Mouse (Mus musculus) cerebellum, adult 2 months (tissue): ENCODE measurements at regions not wholly inside any gene's neighbourhood (a gene's known extent, or its start where the extent isn't known, plus 50 kb on each side); places are given as distances from the start of the nearest gene placed in this dataset.

ENCODE experiments used
- DNase-seq, 2 experiments: peaks; one replicate each; pipeline ENCODE4 v3.0.0; 2021
- H3K27ac ChIP-seq: fragments of 200-500 bp; 2 replicates; pipeline ENCODE4 v1.5.1; 2012; ENCODE audit warnings: low read length, control low read depth, inconsistent platforms; ENCODE audit not compliant: insufficient read depth
- H3K27me3 ChIP-seq: fragments of 200-500 bp; 2 replicates; pipeline ENCODE4 v1.6.1; 2012; ENCODE audit warnings: inconsistent platforms, mild to moderate bottlenecking, low read length, moderate library complexity; ENCODE audit not compliant: control insufficient read depth, insufficient read depth
- H3K4me1 ChIP-seq: fragments of 200-500 bp; 2 replicates; pipeline ENCODE4 v1.6.1; 2011; ENCODE audit warnings: low read length; ENCODE audit not compliant: control insufficient read depth, insufficient read depth
- H3K4me3 ChIP-seq: fragments of 200-500 bp; replicated peaks from 2 replicates; pipeline ENCODE3; 2011; ENCODE audit warnings: mild to moderate bottlenecking, low read depth, low read length, control low read depth; ENCODE audit not compliant: insufficient read depth
- CTCF ChIP-seq: fragments of 200-500 bp; IDR thresholded peaks from 2 replicates; pipeline ENCODE4 v1.5.1; 2011; ENCODE audit warnings: low read depth, mild to moderate bottlenecking, control low read depth, low read length, moderate library complexity, borderline replicate concordance; ENCODE audit not compliant: insufficient read depth
- POLR2A ChIP-seq: fragments of 200-500 bp; IDR thresholded peaks from 2 replicates; pipeline ENCODE4 v1.6.1; 2011; ENCODE audit warnings: low read length, control low read depth, borderline replicate concordance; ENCODE audit not compliant: insufficient read depth
- WGBS: fragments of 180-500 bp; shearing (Covaris S2); methylation state at CpG from one replicate; pipeline ENCODE4 v1.1.7; 2018; 5-methylcytosine and 5-hydroxymethylcytosine counted together

DNA sequence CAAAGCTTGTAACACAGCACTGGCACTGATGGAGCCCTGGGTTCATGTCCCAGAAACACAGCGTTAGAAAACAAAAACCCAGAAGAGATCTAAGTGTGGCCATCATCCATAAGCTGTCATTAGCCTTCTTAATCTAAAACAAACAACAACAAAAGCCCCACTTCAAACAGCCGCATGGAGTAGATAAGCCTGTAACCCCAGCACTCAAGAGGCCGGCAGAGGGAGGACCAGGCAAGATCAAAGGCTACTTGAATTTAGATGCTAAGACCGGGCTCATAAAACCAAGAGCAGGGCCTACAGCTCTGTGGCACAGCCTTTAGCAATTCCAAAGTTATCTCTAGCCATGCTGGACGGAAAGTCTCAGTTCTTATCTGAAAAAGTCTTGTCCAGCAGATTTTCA is 215.4 kb upstream of the Mkln1 start:
- Histone ChIP-seq H3K4me1 (peaks cover 24% of the 10 kb centered on the region), H3K27me3 (no peaks in the 10 kb centered on the region; the same call in none of the 2 replicates), H3K4me3 (no peak overlapping the region), H3K27ac (no peak overlapping the region)
- no peak for DNase-seq
- TF ChIP-seq CTCF (no peak), POLR2A (no peak)
- 88% methylated on average over 5 of the region's 5 CpGs for WGBS

DNA sequence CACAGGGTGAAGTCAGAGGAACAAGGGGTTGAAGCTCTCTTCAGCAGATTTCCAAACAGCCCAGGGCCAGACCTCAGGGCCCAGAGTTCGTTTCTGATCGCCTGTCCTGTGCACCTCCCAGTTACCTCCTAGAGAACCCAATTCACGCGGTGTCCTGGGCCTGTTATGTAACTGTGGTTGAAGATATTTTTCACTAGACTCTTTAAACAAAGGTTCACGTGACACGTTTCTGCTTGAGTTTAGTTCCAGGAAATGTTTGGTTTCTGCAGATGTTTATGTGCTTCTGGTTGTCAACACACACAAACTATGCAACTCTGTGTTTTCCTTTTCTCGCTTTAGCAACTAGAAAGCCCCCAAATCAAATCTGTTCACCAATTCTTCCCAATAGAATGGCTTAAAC is 214.0 kb upstream of the Mkln1 start:
- Histone ChIP-seq H3K27me3 (no peaks in the 10 kb centered on the region; the same call in 1 of the 2 replicates), H3K4me1 (peaks cover 18% of the 10 kb centered on the region), H3K4me3 (no peak overlapping the region), H3K27ac (no peak overlapping the region)
- DNase-seq, result no peak
- WGBS, result 89% methylated on average over 7 of the region's 7 CpGs
- TF ChIP-seq POLR2A (no peak), CTCF (no peak)

DNA sequence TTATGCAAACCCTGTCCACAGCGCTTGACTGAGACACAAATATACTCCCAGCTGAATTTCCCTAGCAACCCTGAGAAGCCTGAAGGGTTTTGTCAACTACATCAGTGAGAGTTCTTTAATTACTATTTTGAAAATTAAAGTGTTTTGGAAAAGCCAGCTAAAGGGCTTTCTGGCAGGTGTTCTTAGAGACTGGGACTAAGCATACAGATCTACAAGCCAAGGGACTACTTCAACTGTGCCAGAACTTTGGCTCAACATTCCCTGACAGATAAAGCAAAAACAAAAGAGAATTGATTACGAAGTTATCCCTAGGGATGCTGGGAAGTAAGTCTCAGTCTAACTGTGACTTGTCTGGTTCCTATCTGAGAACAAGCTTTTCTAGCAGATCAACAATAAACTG is 213.4 kb upstream of the Mkln1 start:
- Histone ChIP-seq H3K27ac (no peak overlapping the region), H3K4me1 (peaks cover 18% of the 10 kb centered on the region), H3K27me3 (no peaks in the 10 kb centered on the region; the same call in 1 of the 2 replicates), H3K4me3 (no peak overlapping the region)
- 60% methylated on average over 2 of the region's 2 CpGs for WGBS
- no peak for DNase-seq
- TF ChIP-seq POLR2A (no peak), CTCF (no peak)

DNA sequence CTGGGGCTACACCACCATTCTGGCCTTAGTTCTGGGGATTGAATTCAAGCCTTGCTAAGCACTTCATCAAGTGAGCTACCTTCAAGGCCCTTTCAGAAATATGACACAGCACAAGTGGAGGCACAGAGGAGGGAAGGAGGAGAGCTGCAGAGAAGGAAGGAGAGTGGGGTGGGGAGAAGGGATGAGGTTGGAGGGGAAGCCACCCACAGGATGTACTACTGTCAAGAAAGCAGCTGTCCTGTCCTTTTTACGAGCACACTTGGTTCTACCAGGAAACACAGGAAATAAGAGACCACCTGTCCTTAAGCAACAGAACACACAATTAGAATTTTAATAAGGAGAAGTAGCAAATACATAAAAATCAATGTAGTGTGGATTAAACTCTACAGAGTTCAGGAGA is 210.5 kb upstream of the Mkln1 start:
- no peak overlapping the region for H3K27ac ChIP-seq

DNA sequence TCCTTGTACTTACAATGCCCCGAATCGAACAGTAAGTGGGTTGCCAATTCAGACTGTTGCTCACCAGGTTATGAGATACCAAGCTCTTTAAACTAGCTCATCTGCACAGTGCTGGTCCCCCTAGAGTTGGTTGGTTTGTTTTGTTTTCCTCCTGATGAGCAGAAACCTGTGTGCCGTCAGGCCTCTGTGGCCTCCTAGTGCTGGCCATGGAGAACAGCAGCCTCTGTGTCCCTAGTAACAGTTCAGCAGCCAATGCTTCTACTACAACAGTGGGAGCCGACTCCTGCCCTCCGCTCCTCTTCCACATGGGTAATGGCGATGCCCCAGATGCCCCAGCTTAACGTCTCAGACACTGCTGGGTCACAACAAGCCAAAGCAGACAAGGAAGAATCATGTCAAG is 209.5 kb upstream of the Mkln1 start:
- no peak overlapping the region for H3K27ac ChIP-seq
- no peak overlapping the region for H3K4me3 ChIP-seq
- TF ChIP-seq POLR2A, result no peak
- peak; percentile 63 for TF ChIP-seq CTCF
- no peaks in the 10 kb centered on the region for H3K27me3 ChIP-seq
- 44% methylated on average over 7 of the region's 7 CpGs for WGBS
- peaks cover 12% of the 10 kb centered on the region for H3K4me1 ChIP-seq
- peak; percentile 38 to 41 for DNase-seq

More for the DNA sequence above, 210.5 kb upstream of the Mkln1 start:
- 81% methylated on average over 1 of the region's 1 CpGs for WGBS
- Histone ChIP-seq H3K4me3 (no peak overlapping the region), H3K27me3 (no peaks in the 10 kb centered on the region), H3K4me1 (peaks cover 12% of the 10 kb centered on the region)
- no peak for DNase-seq
- no peak for TF ChIP-seq POLR2A
- TF ChIP-seq CTCF, result no peak

DNA sequence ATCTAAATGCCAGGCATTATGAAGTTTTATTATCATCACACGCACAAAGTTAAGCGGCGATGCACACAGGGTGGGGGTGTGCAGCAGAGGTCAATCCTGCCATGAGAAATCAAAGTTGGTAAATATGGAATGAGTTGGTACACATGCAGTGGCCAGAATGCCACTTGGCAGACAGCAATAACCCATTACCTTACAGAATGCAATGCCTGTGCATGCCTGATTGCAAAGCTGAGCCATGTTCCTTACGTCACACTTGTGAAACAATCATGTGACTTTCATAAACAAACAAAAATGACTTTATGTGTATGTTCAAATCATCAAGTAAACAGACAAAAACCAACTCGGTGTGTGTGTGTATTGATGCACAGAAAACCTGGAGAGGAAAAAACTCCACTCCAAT is 208.5 kb upstream of the Mkln1 start:
- WGBS, result 74% methylated on average over 5 of the region's 5 CpGs
- H3K27ac ChIP-seq, result no peak overlapping the region
- no peak overlapping the region for H3K4me3 ChIP-seq
- no peak for TF ChIP-seq CTCF
- TF ChIP-seq POLR2A, result no peak
- H3K27me3 ChIP-seq, result no peaks in the 10 kb centered on the region
- peaks cover 12% of the 10 kb centered on the region for H3K4me1 ChIP-seq
- no peak for DNase-seq

DNA sequence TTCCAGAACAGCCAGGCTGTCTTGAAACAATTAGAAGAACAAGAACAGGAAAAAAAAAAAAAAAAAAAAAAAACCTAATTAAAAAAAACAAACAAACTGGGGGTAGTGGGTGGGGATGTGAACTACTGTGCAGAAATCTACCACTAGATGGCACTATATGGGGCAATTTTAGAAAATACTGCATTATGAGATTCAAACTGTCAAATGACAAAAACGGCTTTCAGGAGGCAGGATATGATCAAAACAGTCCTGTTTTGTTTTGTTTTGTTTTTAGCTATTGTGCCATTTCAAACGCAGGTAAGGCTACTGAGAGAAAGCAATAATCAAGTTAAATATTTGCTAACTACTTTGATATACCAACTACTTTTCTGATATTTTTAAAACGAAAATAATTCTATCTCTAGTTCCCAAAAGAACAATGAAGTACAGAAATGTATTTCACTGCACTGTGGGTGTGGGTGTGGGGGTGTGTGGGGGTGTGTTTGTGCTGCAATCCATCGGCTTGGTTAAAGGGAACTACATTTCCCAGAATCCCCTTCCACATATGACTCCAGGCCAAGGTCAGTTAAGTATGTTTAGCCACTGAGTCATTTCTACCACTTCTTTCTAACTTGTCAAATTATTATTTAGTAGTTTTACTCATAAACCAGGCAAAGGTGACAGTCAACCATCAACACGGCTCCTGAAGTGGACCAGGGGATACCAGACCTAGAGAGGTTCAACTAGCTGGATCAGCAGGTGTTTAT is 207.7 kb upstream of the Mkln1 start:
- no peak for DNase-seq
- TF ChIP-seq POLR2A, result no peak
- no peak for TF ChIP-seq CTCF
- Histone ChIP-seq H3K4me3 (no peak overlapping the region), H3K4me1 (peaks cover 13% of the 10 kb centered on the region), H3K27me3 (no peaks in the 10 kb centered on the region), H3K27ac (no peak overlapping the region)
- 40% methylated on average over 5 of the region's 5 CpGs for WGBS

DNA sequence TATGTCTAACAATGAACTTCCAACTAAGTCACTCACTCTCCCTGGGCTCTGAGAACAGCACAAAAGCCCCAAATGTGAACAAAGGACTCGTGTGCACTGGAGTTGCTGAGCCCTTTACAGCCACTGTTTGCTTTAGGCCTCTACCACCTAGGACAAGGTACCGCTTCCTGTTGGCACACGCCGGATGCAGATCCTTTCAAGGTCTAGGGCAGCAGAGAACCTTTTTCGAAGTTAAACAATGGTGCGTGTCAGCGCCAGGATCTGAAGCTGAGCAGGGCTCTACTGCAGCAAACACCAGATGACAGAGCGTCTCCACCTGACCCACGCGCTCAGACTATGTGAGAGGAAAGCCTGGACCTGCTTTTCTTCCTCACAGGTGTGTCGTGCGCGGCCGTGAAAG is 207.0 kb upstream of the Mkln1 start:
- Histone ChIP-seq H3K4me3 (no peak overlapping the region), H3K27me3 (no peaks in the 10 kb centered on the region), H3K27ac (no peak overlapping the region), H3K4me1 (peaks cover 13% of the 10 kb centered on the region)
- WGBS, result 88% methylated on average over 14 of the region's 14 CpGs
- no peak for DNase-seq
- no peak for TF ChIP-seq CTCF
- TF ChIP-seq POLR2A, result no peak
